Mouse (Mus musculus): ENCODE data around the gene Mov10l1.

Gene Mov10l1

DNA sequence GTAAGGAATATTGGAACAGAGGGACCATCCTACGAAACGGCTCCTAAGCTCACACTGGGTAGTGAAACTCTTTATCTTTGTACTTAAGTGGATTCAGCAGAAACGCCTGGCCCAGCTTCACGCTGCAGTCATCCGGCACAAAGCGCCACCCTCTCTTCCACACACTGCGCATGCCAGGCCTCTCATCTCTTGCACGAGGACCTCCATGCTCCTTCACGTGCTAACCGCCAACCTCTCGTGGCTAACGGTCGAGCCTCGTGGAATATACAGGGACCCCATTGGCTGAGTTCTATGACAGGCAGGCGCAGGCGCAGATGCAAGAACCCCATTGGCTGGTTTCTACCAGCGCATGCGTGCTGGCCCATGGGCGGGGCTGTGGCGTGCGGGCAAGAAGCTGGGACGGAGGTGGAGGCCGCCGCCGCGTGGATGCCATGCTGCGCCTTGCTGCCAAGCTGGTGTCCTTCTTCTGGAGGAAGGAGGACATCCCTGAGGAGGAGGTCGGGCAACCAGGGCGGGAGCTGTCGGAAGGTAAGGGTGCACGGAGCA lies at the start of gene Mov10l1:
Mov10l1 (plus strand) TSS at position 376 of the 546 bp plus-strand sequence.
- no peak for DNase-seq (ENCODE audit: low spot score in 2 of 2)

GRCm38 (mm10) chr15:88934141-88934540 lies 48.6 kb upstream of the Mov10l1 start:
- DNase-seq (ENCODE audit: low spot score in 2 of 2), result no peak

GRCm38 (mm10) chr15:88936619-88937290 lies 46.0 kb upstream of the Mov10l1 start:
- no peak for DNase-seq (ENCODE audit: low spot score in 2 of 2)

- DNase-seq (ENCODE audit: low spot score in 2 of 2), result no peak
Observed at GRCm38 (mm10) chr15:88937291-88937650, 45.4 kb upstream of the Mov10l1 start.

DNA sequence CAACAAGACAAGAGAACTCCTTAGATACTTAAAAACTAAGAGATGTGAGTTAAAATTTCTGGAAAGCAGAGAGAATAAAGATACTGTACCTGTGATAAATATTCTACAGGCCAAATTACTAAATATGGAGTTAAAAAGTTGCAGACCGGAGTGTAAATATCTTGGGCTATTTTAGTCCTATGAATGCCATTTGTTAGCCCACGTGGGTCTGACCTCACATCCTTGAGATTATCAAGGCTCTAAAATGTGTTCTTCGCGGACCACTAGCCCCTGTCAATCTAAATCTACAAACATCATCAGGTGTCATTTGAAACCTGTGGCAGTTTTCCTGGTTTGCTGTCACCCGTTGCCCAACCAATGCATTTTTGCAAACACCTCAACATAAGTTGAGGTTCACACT lies 39.9 kb upstream of the Mov10l1 start:
- no peak for DNase-seq (ENCODE audit: low spot score in 2 of 2)

GRCm38 (mm10) chr15:88943896-88944551 lies 38.7 kb upstream of the Mov10l1 start:
- no peak for DNase-seq (ENCODE audit: low spot score in 2 of 2)

DNA sequence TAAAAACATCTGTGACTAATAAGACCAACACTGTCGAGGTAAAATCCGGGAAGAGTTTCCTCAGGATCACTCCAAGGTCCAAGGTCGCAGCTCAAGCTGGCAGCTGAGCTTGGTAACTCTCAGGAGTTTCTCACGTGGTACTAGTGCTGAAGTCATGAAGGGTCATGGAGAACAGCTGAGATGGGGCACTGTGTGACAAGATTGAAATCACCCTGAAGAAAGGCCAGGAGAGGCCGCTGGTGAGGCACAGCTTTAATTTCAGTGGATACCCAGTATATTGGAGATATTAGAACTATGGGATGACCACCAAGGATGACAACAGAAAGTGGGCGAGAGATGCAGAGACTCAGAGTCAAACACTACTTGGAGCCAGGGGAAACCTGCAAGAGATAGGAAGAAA lies 35.9 kb upstream of the Mov10l1 start:
- no peak for DNase-seq (ENCODE audit: low spot score in 2 of 2)

DNA sequence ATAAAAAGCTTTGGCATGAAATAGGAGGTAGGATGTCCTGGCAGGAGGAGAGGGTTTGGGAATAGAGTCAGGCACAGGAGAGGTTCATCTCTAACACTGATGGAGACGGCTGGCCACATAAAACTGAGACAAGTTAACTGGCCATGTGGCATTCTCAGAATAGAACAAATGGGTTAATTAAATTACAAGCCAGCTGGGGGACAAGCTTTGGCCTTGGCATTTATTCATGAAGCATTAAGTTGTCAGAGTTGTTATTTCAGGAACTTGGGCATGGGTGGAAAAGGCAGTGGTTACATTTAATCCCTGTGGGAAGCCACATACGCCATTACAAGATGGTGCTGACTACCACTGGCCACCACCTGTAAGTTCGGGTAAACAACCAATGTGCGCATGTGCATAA lies 31.5 kb upstream of the Mov10l1 start:
- DNase-seq (ENCODE audit: low spot score in 2 of 2), result no peak

DNA sequence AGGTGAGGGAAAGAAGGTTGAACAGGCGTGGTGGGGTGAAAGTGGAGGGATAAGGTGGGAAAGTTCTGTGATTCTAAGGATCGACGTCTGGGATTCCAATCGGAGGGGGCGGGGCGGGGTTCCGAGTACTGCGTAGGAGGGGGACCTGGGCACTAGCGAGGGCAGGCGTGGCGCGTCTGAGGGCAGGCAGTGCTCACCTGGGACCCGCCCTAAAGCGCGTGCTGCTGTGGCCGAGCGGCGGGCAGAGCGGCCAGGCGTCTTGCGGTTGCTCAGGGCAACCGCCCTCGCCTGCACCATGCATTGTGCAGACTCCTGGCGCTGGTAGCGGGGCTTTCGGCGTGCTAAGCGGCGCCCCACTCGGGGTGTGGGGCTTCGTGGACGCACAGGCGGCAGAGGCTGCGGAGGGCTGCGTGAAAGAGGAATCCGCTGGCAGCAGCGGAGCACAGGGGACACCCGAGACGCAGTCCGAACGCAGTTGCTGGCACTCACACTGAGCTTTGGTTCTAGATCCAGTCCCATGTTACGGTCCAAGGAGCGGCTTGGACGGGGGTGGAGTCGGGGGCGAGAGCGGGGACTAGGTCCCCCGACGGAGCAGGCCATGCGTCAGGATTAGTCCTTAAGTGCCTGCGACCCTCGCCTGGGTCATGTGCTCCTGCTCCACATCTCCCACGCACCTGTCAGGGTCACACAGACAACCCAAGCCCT lies 28.2 kb upstream of the Mov10l1 start, which contains the start of gene Ttll8:
Ttll8 (minus strand) TSS at position 51 of the 705 bp plus-strand sequence.
- DNase-seq (ENCODE audit: low spot score in 2 of 2), result peak in 1 of 2 experiments; percentile 16

GRCm38 (mm10) chr15:88955342-88955741 lies 27.4 kb upstream of the Mov10l1 start:
- no peak for DNase-seq (ENCODE audit: low spot score in 2 of 2)

DNA sequence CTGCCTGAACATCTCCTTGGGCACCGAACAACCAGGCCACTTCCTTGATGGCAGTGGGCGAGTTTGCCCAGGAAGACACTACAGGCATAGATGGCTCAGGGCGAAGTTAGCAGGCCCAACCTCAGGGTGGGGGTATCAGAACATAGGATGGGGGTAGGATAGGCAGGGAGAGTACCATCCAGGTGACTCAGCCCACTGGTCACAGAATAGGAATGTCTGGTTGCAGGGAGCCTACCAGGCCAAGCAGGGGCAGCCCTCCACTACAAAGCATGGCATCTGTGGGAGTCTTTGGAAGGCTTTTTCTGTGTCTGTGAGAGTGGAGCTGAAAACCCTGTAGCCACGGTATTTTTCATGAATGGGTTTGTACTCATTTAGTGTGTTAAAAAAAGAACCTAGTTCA lies 25.2 kb upstream of the Mov10l1 start:
- DNase-seq (ENCODE audit: low spot score in 2 of 2), result no peak

- DNase-seq (ENCODE audit: low spot score in 2 of 2), result no peak
Observed at GRCm38 (mm10) chr15:88964070-88964578, 18.6 kb upstream of the Mov10l1 start.

- DNase-seq (ENCODE audit: low spot score in 2 of 2), result no peak
Observed at GRCm38 (mm10) chr15:88972300-88972699, 10.4 kb upstream of the Mov10l1 start.

DNA sequence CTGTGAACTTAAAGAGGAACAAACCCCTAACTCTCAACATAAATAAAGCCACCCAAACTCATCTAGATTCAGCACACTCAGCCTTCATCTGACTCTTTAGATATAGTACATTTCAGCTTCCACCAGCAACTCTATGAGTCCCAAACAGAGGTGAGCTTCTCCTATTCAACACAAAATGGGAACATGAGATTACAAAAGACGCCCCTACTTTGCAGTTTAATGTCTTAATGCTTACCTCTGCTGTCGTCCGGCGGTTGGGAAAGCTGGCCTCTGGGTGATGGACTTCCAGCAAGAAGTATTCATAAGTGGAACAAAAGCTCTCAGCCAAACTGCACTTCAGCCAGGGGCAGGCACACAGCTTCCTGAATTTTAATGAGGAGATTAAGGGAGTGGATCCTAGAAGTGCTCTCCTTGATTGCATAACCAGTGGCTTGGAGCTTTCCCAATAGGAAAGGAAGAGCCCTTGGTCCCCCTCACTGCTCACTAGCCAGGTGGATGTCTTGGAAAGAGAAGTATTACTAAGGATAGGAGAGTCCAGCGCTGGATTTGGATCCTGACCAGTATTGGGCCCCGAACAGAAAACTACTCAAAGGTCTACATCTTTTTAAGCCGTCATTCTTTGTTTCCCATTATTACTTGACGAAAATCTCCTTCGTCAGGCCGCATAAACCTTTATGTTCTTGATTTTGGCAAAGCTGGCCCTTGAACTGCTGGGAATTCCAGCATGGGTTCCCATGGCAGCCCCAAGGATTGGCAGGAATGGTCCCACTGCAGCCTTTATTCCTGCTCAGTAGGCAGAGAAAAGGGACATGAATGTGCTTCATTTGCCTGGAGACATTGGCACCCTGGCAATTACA lies 4.2 kb upstream of the Mov10l1 start, which contains the start of gene Mlc1:
Mlc1 (minus strand) TSS at position 727 of the 857 bp plus-strand sequence.
- peak in 1 of 2 experiments; percentile 33 for DNase-seq (ENCODE audit: low spot score in 2 of 2)

GRCm38 (mm10) chr15:88979138-88979446 lies 3.6 kb upstream of the Mov10l1 start:
- no peak for DNase-seq (ENCODE audit: low spot score in 2 of 2)

DNA sequence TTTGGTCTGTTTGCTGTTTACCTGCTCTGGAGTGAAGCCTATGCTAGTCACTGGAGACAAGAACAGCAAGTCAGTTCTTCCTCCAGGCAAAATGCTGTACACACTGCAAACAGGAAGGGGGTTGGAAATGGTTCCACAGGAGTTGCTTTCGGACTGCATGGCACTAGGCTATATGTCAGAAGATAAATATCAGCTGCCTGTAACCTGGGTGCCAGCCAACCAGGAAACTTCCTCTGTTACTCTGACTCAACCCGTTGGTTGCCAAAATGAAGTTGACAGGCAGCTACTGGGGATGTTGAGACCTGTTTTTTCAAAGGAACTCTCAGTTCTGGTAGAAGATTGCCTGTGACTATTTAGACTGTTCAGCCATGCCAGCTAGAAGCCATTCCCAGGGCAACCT lies 6.5 kb downstream of the Mov10l1 start:
- no peak for DNase-seq (ENCODE audit: low spot score in 2 of 2)

GRCm38 (mm10) chr15:88998636-88999035 lies 15.9 kb downstream of the Mov10l1 start:
- no peak for DNase-seq (ENCODE audit: low spot score in 2 of 2)

DNA sequence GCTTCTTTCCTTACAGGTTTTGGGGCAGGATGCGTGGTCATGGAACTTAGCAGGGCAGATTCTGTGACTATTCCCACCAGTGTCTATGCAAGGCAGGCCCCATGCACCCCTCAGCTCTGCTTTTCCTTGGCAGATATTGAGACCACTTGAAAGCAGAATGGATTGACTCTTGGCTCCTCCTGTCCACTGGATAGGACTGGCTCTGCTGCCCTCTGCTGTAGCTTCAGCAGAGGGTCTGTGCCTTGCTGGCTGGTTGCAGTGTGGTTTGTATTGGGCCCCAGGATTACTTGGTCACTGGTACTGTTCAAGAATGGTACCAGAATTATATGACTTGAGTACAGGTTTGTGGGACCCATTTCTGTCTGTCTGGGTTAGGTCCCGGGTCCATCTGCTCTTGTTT lies 16.4 kb downstream of the Mov10l1 start:
- peak in 1 of 2 experiments; percentile 15 for DNase-seq (ENCODE audit: low spot score in 2 of 2)

- no peak for DNase-seq (ENCODE audit: low spot score in 2 of 2)
Observed at GRCm38 (mm10) chr15:89000367-89000766, 17.7 kb downstream of the Mov10l1 start.

- no peak for DNase-seq (ENCODE audit: low spot score in 2 of 2)
Observed at GRCm38 (mm10) chr15:89001245-89001644, 18.5 kb downstream of the Mov10l1 start.

- DNase-seq (ENCODE audit: low spot score in 2 of 2), result no peak
Observed at GRCm38 (mm10) chr15:89007002-89007401, 24.3 kb downstream of the Mov10l1 start.

Measured in cerebellum, postnatal 4 days (tissue).